Mouse (Mus musculus): ENCODE results near the gene Usp33. TPM values are rescaled to one million over a fixed set of nuclear protein-coding genes. Genes with fewer than 3 reads are reported as not detected.
"Not testable (repeated sequence)": the region's sequence is repeated elsewhere in the genome, so short reads cannot be mapped to it uniquely, and the experiment has no call there.

Usp33 gene
- polyA plus RNA-seq (2012; rRNA removed), result 84.3 and 86.1 TPM in 2 replicates

DNA sequence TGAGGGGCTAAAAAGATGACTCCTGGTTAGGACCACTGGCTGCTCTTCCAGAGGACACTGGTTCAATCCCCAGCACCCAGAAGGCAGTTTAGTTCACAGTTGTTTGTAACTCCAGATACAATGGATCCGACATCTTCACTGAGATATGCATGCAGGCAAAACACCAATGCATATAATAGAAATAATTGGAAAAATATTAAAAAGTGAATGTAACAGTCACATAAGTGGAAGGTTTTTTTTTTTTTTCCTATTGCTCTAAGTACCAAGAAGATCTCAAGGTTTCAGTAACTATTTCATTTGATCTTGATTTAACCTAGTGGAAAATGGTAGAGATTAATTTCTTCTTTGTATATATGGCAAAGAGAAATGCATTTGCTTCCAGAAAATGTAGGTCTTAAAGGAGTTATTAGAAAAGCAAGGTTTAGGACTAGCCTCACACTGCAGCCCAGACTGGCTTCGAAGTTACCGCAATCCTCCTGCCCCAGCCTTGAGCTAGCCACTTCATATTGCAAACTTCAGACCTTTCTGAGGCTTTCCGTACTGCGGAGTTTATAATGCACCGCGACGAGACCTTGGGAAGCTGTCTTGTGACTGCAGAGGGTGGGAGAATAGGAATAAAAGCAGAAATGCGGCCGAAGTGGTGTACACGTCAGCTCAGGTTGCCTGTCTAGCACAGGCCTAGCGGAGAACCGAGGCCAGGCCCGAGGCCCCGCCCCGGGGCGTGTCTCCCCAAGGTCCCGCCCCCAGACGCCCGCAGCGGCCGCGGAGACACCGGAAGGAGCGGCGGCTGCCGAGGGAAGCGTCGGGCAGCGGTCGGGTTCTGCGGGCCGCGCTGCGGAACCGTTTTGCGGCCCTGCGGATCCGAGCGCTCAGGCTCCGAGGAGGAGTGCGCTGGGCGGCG, at the start of gene Usp33:
Gene Usp33, plus strand, starts transcription at position 747 of the 901 bp plus-strand sequence.
- DNase-seq (ENCODE audit: low read depth), result peak; percentile 96
- TF ChIP-seq CTCF (IDR thresholded peaks at IDR 0.05; ENCODE audit: borderline replicate concordance, extremely low read depth, insufficient read depth, insufficient read length) (no peak), POLR2A (IDR thresholded peaks at IDR 0.05; ENCODE audit: borderline replicate concordance, extremely low read depth, insufficient read depth, insufficient read length, poor library complexity, severe bottlenecking) (peak; percentile 95)

DNA sequence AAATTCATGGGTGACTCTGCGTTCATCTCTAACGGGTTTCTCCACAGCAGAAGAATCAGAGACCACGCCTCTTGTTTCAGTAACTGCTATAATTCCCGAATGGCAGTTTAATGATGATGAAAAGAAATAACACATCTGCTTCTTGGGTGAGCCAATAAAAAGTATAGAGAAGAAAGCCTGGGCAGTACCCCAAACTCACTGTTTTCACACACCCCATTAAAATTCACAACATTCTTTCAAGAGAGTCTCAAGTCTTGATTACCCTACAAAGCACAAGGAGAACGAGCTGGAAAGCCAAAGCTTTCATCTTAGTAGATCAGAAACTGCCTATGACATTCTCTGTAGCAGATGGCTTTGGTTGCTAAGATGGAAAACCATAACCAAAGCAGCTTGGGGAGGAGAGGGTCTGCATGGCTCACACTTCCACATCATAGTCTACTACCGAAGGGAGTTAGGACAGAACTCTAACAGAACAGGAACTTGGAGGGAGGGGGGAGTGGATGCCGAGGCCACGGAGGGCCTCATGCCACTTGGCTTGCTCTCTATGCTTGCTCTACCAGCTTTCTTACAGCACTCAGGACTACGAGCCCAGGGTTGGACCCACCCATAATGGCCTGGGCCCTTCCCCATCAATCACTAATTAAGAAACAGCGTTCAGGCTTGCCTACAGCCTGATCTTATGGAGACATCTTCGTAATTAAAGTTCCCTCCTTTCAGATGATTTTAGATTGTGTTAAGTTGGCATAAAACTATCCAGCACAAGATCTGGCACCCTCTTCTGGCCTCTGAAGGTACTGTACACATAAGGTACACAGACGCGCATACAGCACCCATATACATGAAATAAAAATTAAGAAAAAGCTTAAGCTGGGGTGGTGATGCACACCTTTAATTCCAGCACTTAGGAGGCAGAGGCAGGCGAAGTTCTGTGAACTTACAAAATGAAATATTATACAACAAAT, 45.6 kb upstream of the Usp33 start:
- TF ChIP-seq POLR2A (IDR thresholded peaks at IDR 0.05; ENCODE audit: borderline replicate concordance, extremely low read depth, insufficient read depth, insufficient read length, poor library complexity, severe bottlenecking), result no peak
- TF ChIP-seq CTCF (IDR thresholded peaks at IDR 0.05; ENCODE audit: borderline replicate concordance, extremely low read depth, insufficient read depth, insufficient read length), result no peak; the same call in 1 of the 2 replicates

DNA sequence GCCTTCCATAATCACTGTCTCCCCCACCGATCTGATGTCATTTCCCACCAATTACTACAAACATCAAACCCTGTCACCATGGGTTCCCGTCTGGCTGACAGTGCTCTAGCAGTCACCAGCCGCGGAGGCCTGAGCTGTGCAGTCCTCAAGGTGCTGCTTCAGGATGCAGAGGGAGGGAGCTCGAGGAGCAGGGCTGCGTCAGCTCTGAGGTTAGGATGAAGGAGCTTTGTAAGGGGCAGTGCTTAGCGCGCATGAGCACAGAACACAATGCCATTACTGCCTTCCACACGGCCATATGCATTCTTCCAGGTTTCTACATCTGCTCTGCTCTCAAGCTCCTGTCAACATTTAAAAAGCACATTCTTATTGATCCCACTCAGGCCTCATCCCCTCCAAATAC, 43.3 kb upstream of the Usp33 start:
- no peak for DNase-seq (ENCODE audit: low read depth)
- TF ChIP-seq CTCF (IDR thresholded peaks at IDR 0.05; ENCODE audit: borderline replicate concordance, extremely low read depth, insufficient read depth, insufficient read length) (no peak), POLR2A (IDR thresholded peaks at IDR 0.05; ENCODE audit: borderline replicate concordance, extremely low read depth, insufficient read depth, insufficient read length, poor library complexity, severe bottlenecking) (no peak)

More for the DNA sequence above, 45.6 kb upstream of the Usp33 start:
- no peak for DNase-seq (ENCODE audit: low read depth)

DNA sequence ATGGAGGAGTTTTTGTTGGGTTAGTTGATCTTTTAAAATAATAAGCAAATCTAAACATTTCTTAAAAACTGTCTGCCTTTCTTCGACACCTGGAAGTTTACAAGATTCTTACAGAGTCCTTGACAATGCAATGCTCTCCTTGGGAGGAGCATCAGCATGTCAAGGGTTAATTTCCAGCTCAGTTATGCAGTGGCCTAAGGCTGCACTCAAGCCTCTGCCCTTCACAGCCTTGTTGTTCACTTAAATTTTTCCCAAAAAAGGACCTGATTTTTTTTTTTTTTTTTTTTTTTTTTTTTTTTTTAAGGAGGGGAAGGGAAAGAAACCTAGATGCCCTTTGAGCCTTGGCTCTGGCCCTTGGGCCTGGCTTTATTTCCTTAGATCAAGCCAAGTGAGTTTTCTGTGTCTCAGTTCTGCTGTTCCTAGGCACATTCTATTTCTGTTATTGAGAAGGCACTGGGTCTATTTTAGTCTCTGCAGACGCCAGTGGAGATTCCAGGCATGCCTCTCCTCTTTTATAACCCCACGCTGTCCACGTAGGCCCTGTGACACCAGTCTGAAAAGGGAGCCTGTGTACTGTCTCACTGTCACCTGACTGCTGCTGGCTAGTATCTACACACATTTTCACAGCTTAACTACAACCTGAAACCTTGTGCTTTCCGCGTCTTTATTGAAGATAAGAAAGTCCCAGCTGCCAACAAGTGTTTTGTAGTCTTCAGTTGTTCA, 42.0 kb upstream of the Usp33 start:
- TF ChIP-seq POLR2A (IDR thresholded peaks at IDR 0.05; ENCODE audit: borderline replicate concordance, extremely low read depth, insufficient read depth, insufficient read length, poor library complexity, severe bottlenecking), result no peak
- no peak for TF ChIP-seq CTCF (IDR thresholded peaks at IDR 0.05; ENCODE audit: borderline replicate concordance, extremely low read depth, insufficient read depth, insufficient read length)
- DNase-seq (ENCODE audit: low read depth), result no peak

DNA sequence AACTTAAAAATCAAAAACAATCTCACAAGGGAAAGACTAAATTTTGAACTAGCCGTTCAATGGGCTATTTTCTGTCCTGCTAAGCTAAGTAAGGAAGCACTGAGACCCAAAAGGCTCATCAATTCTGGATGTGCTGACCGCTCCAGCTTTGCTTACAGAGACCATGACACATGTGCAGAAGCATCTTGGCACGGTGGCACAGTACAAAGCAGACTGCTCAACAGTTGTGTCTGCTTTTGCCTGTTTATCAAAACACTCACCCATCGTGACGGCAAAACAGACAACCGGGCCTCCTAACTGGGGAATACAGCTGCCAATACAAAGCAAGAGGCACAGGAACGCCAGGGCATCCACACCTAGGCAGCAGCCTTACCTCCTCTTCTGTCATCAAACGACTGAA, 41.2 kb upstream of the Usp33 start:
- no peak for DNase-seq (ENCODE audit: low read depth)
- TF ChIP-seq CTCF (IDR thresholded peaks at IDR 0.05; ENCODE audit: borderline replicate concordance, extremely low read depth, insufficient read depth, insufficient read length), result no peak
- no peak for TF ChIP-seq POLR2A (IDR thresholded peaks at IDR 0.05; ENCODE audit: borderline replicate concordance, extremely low read depth, insufficient read depth, insufficient read length, poor library complexity, severe bottlenecking)

DNA sequence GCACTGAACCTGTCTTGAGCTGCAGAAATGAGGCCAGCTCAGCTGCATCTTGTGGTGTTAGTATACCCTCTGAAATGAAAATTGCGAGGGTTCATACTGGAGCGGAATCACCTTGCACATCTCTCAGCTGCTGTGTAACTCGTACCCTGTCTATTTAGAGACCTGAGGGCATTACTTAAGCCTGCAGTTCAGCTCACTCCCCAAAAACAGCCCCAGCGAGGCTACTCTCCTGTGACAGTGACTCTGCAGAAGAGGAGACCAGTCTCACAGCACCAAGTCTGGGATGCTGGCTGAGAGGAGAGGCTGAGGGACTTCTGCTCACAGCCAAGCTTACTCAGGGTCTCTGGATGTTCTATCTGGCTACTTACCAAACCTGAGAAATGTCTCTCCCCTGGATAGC, 40.3 kb upstream of the Usp33 start:
- DNase-seq (ENCODE audit: low read depth), result no peak
- TF ChIP-seq CTCF (IDR thresholded peaks at IDR 0.05; ENCODE audit: borderline replicate concordance, extremely low read depth, insufficient read depth, insufficient read length), result no peak
- TF ChIP-seq POLR2A (IDR thresholded peaks at IDR 0.05; ENCODE audit: borderline replicate concordance, extremely low read depth, insufficient read depth, insufficient read length, poor library complexity, severe bottlenecking), result no peak

DNA sequence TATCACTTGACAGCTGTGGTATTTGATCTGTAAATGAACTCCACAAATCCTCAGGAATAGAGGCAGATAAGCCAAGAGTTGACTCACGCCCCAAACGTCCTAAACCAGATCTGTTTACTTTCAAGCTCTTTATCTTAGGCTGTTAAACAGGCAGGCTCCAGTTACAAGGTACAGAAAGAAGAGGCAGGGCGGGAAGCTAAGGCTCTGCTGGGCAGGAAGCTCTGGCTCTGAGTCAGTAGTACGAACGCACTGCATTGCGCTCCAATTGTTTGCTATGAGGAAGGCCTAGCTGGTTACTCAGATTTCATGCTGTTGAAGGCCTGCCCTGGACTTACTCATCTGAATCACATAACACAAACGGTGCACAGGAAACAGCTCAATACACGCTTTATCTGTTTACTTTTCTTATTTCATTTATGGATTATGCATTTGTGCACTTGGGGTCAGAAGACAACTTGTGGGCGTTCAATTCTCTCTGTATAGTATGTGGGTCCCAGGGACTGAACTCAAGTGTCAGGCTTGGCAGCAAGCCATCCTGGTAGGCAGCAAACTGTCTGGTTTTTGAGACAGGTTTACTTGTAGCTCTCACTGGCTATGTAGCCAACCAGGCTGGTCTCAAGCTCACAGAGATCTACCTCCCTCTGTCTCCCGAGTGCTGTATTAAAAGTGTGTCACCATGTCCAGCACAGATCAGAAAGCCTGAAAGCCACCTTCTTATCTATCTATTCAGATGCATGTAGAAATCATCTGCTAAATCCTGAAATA, 37.6 kb upstream of the Usp33 start:
- TF ChIP-seq CTCF (IDR thresholded peaks at IDR 0.05; ENCODE audit: borderline replicate concordance, extremely low read depth, insufficient read depth, insufficient read length) (no peak), POLR2A (IDR thresholded peaks at IDR 0.05; ENCODE audit: borderline replicate concordance, extremely low read depth, insufficient read depth, insufficient read length, poor library complexity, severe bottlenecking) (no peak)
- peak; percentile 7 for DNase-seq (ENCODE audit: low read depth)

DNA sequence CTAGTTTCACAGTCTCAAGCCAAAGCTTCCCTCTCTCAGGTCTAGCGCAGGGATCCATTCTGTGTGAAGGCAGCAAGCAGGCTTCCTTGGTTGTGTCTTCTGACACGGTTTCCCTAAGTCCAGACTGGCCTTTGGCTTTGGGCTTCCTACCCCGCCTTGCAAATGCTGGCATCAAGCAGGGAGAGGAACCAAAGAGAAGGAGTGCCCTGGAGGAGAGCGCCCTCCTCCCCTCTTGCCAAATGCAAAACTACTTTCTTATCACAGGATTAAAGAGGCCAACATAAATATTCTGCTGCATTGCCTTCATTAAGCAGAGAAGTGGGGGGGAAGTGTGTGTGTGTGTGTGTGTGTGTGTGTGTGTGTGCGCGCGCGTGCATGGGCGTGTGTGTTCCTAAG, 37.0 kb upstream of the Usp33 start:
- DNase-seq (ENCODE audit: low read depth), result no peak
- TF ChIP-seq CTCF (IDR thresholded peaks at IDR 0.05; ENCODE audit: borderline replicate concordance, extremely low read depth, insufficient read depth, insufficient read length) (no peak), POLR2A (IDR thresholded peaks at IDR 0.05; ENCODE audit: borderline replicate concordance, extremely low read depth, insufficient read depth, insufficient read length, poor library complexity, severe bottlenecking) (no peak)

DNA sequence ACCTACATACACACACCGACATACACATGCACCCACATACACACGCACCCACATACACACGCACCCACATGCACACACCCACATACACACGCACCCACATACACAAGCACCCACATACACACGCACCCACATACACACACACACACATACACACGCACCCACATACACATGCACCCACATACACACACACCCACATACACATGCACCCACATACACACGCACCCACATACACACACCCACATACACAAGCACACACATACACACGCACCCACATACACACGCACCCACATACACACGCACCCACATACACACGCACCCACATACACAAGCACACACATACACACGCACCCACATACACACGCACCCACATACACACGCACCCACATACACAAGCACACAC, 31.6 kb upstream of the Usp33 start:
- not testable (repeated sequence) for DNase-seq (ENCODE audit: low read depth)

DNA sequence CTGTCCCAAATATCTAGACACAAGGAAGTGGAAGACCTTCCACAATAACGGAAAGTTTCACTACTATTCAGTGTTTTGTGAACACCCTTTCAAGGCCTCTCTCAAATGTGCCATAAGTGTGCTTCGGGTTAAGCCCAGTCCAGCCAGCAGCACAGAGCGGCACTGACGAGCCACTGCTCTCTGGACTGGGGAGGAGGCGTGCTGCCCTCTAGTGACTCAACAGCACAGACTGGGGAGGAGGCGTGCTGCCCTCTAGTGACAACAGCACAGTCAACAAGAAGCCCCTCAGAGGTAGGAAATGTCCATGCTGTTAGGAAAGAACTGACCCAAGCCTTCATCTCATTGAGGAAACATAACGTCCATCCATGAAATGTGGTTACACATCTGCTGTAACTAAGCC, 30.7 kb upstream of the Usp33 start:
- TF ChIP-seq POLR2A (IDR thresholded peaks at IDR 0.05; ENCODE audit: borderline replicate concordance, extremely low read depth, insufficient read depth, insufficient read length, poor library complexity, severe bottlenecking), result no peak
- TF ChIP-seq CTCF (IDR thresholded peaks at IDR 0.05; ENCODE audit: borderline replicate concordance, extremely low read depth, insufficient read depth, insufficient read length), result peak; percentile 88
- peak; percentile 88 for DNase-seq (ENCODE audit: low read depth)

DNA sequence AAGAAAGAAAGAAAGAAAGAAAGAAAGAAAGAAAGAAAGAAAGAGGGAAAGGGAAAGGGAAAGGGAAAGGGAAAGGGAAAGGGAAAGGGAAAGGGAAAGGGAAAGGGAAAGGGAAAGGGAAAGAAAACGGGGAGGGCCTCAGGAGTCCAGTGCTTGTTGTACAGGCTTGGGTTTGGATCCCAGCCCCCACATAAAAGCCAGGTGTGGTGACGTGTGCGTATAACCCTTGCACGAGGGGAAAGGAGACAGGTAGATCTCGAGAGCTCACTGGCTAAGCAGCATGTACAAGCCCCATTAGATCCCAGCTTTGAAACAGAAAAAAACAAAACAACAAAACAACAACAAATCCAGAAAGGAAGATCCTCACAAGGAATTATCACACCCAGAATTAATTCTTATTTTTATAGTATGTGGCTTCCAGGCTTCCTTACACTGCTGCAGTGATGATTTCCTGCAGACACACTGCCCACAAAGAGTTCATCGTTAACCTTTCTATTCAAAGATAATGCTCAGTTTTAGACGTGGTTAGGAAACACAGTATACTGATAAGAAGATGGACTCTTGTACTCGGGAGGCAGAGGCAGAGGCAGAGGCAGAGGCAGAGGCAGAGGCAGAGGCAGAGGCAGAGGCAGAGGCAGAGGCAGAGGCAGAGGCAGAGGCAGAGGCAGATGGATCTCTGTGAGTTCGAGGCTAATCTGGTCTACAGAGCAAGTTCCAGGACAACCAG, 29.7 kb upstream of the Usp33 start:
- not testable (repeated sequence) for DNase-seq (ENCODE audit: low read depth)
